Mouse (Mus musculus) forelimb bud, embryonic 11.5 days (tissue): ENCODE measurements around the gene Ilk.

Experiments
- DNase-seq: peaks from one replicate; pipeline ENCODE4 v3.0.0-alpha.2; 2012; ENCODE audit warnings: low read depth, low spot score

Ilk gene

GRCm38 (mm10) chr7:105786506-105787284, 50.3 kb downstream of the Ilk start:
- DNase-seq = no peak

GRCm38 (mm10) chr7:105787285-105788140, 51.1 kb downstream of the Ilk start, which contains the start of gene Dchs1:
Dchs1 (minus strand) TSS chr7:105787654.
- DNase-seq = peak; percentile 40

GRCm38 (mm10) chr7:105791147-105791546, 54.8 kb downstream of the Ilk start:
- no peak for DNase-seq
